Mouse (Mus musculus): ENCODE data around the gene Muc13. TPM values are rescaled to one million over a fixed set of nuclear protein-coding genes. Genes with fewer than 3 reads are reported as not detected.

Gene Muc13
- polyA plus RNA-seq (2015; fragmentation: Nextera tagmentation; extraction: Ambion mirVana), result not detected in 2 replicates

DNA sequence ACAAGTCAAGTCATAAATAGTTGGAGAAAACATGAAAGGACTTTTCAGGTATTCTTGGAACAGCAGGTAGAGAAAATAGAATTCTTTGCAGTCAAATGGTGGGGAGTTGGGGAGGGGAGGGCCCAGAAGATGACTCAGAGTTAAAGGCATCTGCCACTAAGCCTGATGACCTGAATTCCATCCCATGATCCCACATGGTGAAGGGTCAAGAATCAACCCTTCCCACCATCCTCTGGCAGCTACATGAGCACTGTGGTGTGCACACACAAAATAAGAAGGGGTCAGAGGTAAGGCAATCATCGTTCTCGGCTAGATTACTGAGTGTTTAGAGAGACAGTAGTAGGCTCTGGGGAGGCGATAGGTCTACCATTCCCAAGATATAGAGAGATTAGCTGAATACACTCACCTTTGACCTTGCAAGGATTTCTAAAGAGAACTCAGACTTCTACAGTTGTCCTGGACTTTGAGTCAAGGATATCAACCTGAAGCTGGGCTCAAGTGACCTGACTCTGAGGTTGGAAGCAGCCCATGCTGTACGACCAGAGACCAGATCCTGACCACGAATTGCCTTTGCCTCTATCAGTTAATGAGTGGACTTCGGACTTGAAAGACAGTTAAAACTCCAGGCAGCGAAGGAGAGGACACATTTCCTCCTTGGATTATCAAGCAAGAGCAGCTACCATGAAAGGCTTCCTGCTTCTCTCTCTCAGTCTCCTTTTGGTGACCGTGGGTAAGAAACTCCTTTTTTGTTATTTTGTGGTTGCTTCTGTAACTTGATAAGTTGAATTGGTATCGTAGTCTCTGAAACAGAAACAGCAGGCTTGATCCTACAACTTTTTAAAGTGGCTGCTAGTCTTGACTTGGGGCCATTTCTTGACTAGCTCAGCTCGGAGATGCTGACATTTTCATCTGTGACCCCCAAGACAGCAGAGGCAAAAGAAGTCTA, at the start of gene Muc13:
Gene Muc13 (plus strand): TSS at position 192 of the 946 bp plus-strand sequence.

DNA sequence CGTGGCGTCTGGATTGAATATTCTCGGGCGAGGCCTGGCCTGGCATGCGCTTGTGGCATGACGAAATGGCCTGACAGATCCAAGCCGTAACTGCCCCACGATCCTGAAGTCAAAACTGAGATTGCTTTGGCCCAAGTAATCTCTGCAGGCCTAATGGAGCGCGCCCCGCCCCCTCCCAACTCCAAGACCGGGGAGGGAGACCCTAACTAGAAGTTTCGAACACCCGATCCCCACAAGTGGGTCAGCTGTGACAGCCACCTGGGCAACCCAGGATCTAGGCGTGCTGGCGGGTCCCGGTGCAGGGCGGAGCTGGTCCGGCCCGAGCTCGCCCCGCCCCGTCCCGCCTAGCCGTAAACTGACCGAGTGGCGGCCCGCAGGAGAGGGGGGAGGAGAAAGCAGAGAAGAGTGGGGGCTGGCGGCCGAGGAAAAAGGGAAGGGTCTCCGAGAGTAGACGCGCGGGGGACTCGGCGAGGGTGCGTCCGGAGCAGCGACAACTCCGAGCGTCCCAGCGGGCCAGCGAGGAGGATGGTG, 35.5 kb downstream of the Muc13 start, which contains the start of gene Itgb5:
Gene Itgb5 (plus strand): TSS at position 365 of the 531 bp plus-strand sequence.

Other genes starting within 250 kb of the Muc13 start
- gene Heg1, start 109.7 kb upstream of the Muc13 start, polyA plus RNA-seq (2015; fragmentation: Nextera tagmentation; extraction: Ambion mirVana), result 37.3 and 53.6 TPM in 2 replicates
- 31.9 and 40.2 TPM in 2 replicates for gene Itgb5, start 35.6 kb downstream of the Muc13 start, polyA plus RNA-seq (2015; fragmentation: Nextera tagmentation; extraction: Ambion mirVana)
- gene Umps, start 173.0 kb downstream of the Muc13 start, polyA plus RNA-seq (2015; fragmentation: Nextera tagmentation; extraction: Ambion mirVana), result 18.5 and 18.8 TPM in 2 replicates